Comparison of ENCODE assay signal across 22 mouse cellular contexts in genomic region chr15:67729492-67729891, GRCm38 (mm10).
DNase-seq lines count a peak whose midpoint lies in the region; ATAC-seq and TF ChIP-seq lines count a peak whose summit lies in the region.
"Had no signal": no experiment of that assay in that cellular context is flagged by ENCODE, and none has a peak within 500 bp of the region (broad histone marks: within the 10 kb centered on the region; RNA-seq: fewer than 3 reads in every experiment).

No protein-coding gene starts in this region.

- H3K4me2 ChIP-seq in forebrain, embryonic 12.5 days = no peak overlapping the region
- H3K4me2 ChIP-seq in midbrain, embryonic 12.5 days (replicated peaks) = no peak overlapping the region
- no peak overlapping the region for H3K4me2 ChIP-seq in midbrain, embryonic 16.5 days (ENCODE audit: low read length)
- no peak overlapping the region for H3K4me2 ChIP-seq in neural tube, embryonic 14.5 days (ENCODE audit: low read depth, low read length)
- H3K4me2 ChIP-seq: heart, embryonic 12.5 days; hindbrain, embryonic 12.5 days; limb, embryonic 15.5 days; liver, embryonic 15.5 days; stomach, embryonic 15.5 days had no signal

- no peak overlapping the region for H3K9ac ChIP-seq in forebrain, embryonic 12.5 days
- H3K9ac ChIP-seq in midbrain, embryonic 12.5 days (replicated peaks) = no peak overlapping the region
- no peak overlapping the region for H3K9ac ChIP-seq in midbrain, embryonic 16.5 days (ENCODE audit: low read depth, low read length)
- no peak overlapping the region for H3K9ac ChIP-seq in neural tube, embryonic 14.5 days (replicated peaks; ENCODE audit: low read depth, low read length)
- H3K9ac ChIP-seq: heart, embryonic 12.5 days; hindbrain, embryonic 12.5 days; limb, embryonic 15.5 days; liver, embryonic 15.5 days; stomach, embryonic 15.5 days had no signal

- DNase-seq in forebrain, embryonic 10.5 days (ENCODE audit: extremely low spot score, low spot score) = no peak
- peak; percentile 56 for DNase-seq in brain, embryonic 14.5 days (ENCODE audit: low read depth)
- no peak for DNase-seq in ovary, postnatal 14 days (ENCODE audit: low spot score)
- no peak for DNase-seq in thymus, postnatal 36 days
- DNase-seq: adrenal gland, postnatal 10 days; cerebellum, adult 11 months; cerebellum, postnatal 10 days; gastrocnemius, adult 2 months; heart, adult 11 months; heart, postnatal 14 days; thymus, adult 18-20 months had no signal

- no peak for TF ChIP-seq POLR2A in brain, embryonic 14.5 days (IDR thresholded peaks at IDR 0.05; ENCODE audit: borderline replicate concordance, extremely low read depth, insufficient read depth, insufficient read length, poor library complexity, severe bottlenecking)

- peak; percentile 51; the same call in 1 of the 2 replicates for ATAC-seq in forebrain, embryonic 12.5 days (ENCODE audit: low FRiP score)
- ATAC-seq in midbrain, embryonic 12.5 days (ENCODE audit: low FRiP score, low read depth) = peak; percentile 12; the same call in 1 of the 2 replicates
- ATAC-seq in midbrain, embryonic 16.5 days = no peak
- ATAC-seq in neural tube, embryonic 14.5 days (ENCODE audit: low read depth) = peak; percentile 75
- ATAC-seq: activated CD4-positive, CD25-positive, alpha-beta regulatory T cell, adult 4 months had no signal

- H3K4me3 ChIP-seq in forebrain, embryonic 12.5 days (replicated peaks) = no peak overlapping the region
- no peak overlapping the region for H3K4me3 ChIP-seq in forebrain, embryonic 10.5 days
- H3K4me3 ChIP-seq in midbrain, embryonic 12.5 days = no peak overlapping the region
- H3K4me3 ChIP-seq in midbrain, embryonic 16.5 days (ENCODE audit: low read depth, low read length) = no peak overlapping the region
- H3K4me3 ChIP-seq in neural tube, embryonic 14.5 days (ENCODE audit: low read depth, low read length) = no peak overlapping the region
- H3K4me3 ChIP-seq: gastrocnemius, adult 2 months; heart, embryonic 12.5 days; hindbrain, embryonic 12.5 days; limb, embryonic 15.5 days; liver, embryonic 15.5 days; stomach, embryonic 15.5 days had no signal

- H3K27me3 ChIP-seq in forebrain, embryonic 12.5 days = no peaks in the 10 kb centered on the region
- H3K27me3 ChIP-seq in forebrain, embryonic 10.5 days (ENCODE audit: poor library complexity, severe bottlenecking) = no peaks in the 10 kb centered on the region
- no peaks in the 10 kb centered on the region for H3K27me3 ChIP-seq in midbrain, embryonic 12.5 days
- no peaks in the 10 kb centered on the region for H3K27me3 ChIP-seq in midbrain, embryonic 16.5 days (ENCODE audit: control insufficient read depth, insufficient read depth, low read depth, low read length)
- no peaks in the 10 kb centered on the region for H3K27me3 ChIP-seq in neural tube, embryonic 14.5 days (ENCODE audit: control insufficient read depth, insufficient read depth, low read length)
- H3K27me3 ChIP-seq: heart, embryonic 12.5 days; hindbrain, embryonic 12.5 days; limb, embryonic 15.5 days; liver, embryonic 15.5 days; stomach, embryonic 15.5 days had no signal

- TF ChIP-seq CTCF in brain, embryonic 14.5 days (IDR thresholded peaks at IDR 0.05; ENCODE audit: borderline replicate concordance, extremely low read depth, insufficient read depth, insufficient read length) = no peak

- H3K27ac ChIP-seq in forebrain, embryonic 12.5 days = no peak overlapping the region
- no peak overlapping the region for H3K27ac ChIP-seq in forebrain, embryonic 10.5 days
- no peak overlapping the region for H3K27ac ChIP-seq in midbrain, embryonic 12.5 days (replicated peaks)
- no peak overlapping the region for H3K27ac ChIP-seq in midbrain, embryonic 16.5 days (ENCODE audit: low read length)
- H3K27ac ChIP-seq in neural tube, embryonic 14.5 days (ENCODE audit: low read depth, low read length) = no peak overlapping the region
- H3K27ac ChIP-seq: gastrocnemius, adult 2 months; hindbrain, embryonic 12.5 days; limb, embryonic 15.5 days; liver, embryonic 15.5 days; stomach, embryonic 15.5 days had no signal

- WGBS in forebrain, embryonic 12.5 days = 86% methylated on average over 8 of the region's 8 CpGs
- 88% methylated on average over 8 of the region's 8 CpGs for WGBS in forebrain, embryonic 10.5 days
- WGBS in midbrain, embryonic 12.5 days = 79% methylated on average over 8 of the region's 8 CpGs
- WGBS in midbrain, embryonic 16.5 days = 66% methylated on average over 8 of the region's 8 CpGs
- 38% methylated on average over 8 of the region's 8 CpGs for WGBS in neural tube, embryonic 14.5 days

- no peaks in the 10 kb centered on the region for H3K9me3 ChIP-seq in forebrain, embryonic 12.5 days
- no peaks in the 10 kb centered on the region for H3K9me3 ChIP-seq in forebrain, embryonic 10.5 days
- no peaks in the 10 kb centered on the region for H3K9me3 ChIP-seq in midbrain, embryonic 12.5 days
- no peaks in the 10 kb centered on the region for H3K9me3 ChIP-seq in midbrain, embryonic 16.5 days (replicated peaks; ENCODE audit: control insufficient read depth, low read length, poor library complexity, severe bottlenecking)
- H3K9me3 ChIP-seq in neural tube, embryonic 14.5 days (ENCODE audit: control insufficient read depth, low read length) = no peaks in the 10 kb centered on the region
- H3K9me3 ChIP-seq: G1E; heart, embryonic 12.5 days; hindbrain, embryonic 12.5 days; limb, embryonic 15.5 days; liver, embryonic 15.5 days; stomach, embryonic 15.5 days had no signal

- H3K4me1 ChIP-seq in forebrain, embryonic 12.5 days = no peaks in the 10 kb centered on the region
- H3K4me1 ChIP-seq in forebrain, embryonic 10.5 days = no peaks in the 10 kb centered on the region
- no peaks in the 10 kb centered on the region for H3K4me1 ChIP-seq in midbrain, embryonic 12.5 days
- H3K4me1 ChIP-seq in midbrain, embryonic 16.5 days (ENCODE audit: control insufficient read depth, insufficient read depth, low read length) = no peaks in the 10 kb centered on the region
- H3K4me1 ChIP-seq in neural tube, embryonic 14.5 days (ENCODE audit: control insufficient read depth, insufficient read depth, low read length) = no peaks in the 10 kb centered on the region
- H3K4me1 ChIP-seq: hindbrain, embryonic 12.5 days; limb, embryonic 15.5 days; liver, embryonic 15.5 days; stomach, embryonic 15.5 days had no signal

- H3K36me3 ChIP-seq in forebrain, embryonic 12.5 days (replicated peaks) = no peaks in the 10 kb centered on the region
- H3K36me3 ChIP-seq in forebrain, embryonic 10.5 days (replicated peaks) = no peaks in the 10 kb centered on the region
- no peaks in the 10 kb centered on the region for H3K36me3 ChIP-seq in midbrain, embryonic 12.5 days
- H3K36me3 ChIP-seq in midbrain, embryonic 16.5 days (ENCODE audit: control insufficient read depth, insufficient read depth, low read length) = no peaks in the 10 kb centered on the region
- H3K36me3 ChIP-seq in neural tube, embryonic 14.5 days (ENCODE audit: control insufficient read depth, insufficient read depth, low read length) = no peaks in the 10 kb centered on the region
- H3K36me3 ChIP-seq: G1E; heart, embryonic 12.5 days; hindbrain, embryonic 12.5 days; limb, embryonic 15.5 days; liver, embryonic 15.5 days; stomach, embryonic 15.5 days had no signal
